Mouse (Mus musculus): Measurements from ENCODE around the gene Tmem176b. TPM values are rescaled to one million over a fixed set of nuclear protein-coding genes. Genes with fewer than 3 reads are reported as not detected.

Gene Tmem176b
- polyA plus RNA-seq, 1 experiment: 1,411 TPM

DNA sequence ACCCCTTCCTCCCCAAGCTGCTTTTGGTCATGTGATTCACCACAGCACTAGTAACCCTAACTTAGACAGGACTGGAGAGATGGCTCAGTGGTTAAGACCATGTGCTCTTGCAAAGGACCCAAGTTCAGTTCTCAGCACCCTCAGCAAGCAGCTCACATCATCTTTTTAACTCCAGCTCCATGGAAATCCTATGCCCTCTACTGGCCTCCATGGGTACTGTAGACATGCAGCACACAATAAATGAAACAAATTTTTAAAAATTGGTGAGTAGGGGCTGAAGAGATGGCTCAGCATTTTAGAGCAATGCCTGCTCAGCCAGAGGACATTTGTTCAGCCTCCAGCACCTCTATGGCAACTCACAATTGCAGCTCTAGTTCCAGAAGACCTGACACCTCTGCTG is 26.3 kb downstream of the Tmem176b start:
- TF ChIP-seq POLR2A (IDR thresholded peaks at IDR 0.05; ENCODE audit: low read depth, low read length) (no peak), CTCF (conservative IDR thresholded peaks at IDR 0.05; ENCODE audit: insufficient read depth, insufficient read length, low read depth, low read length) (0 out of 2 replicates have a peak, but pooled peaks have one; percentile 7)
- peaks cover 2% of the 10 kb centered on the region; the same call in 1 of the 2 replicates for H3K4me1 ChIP-seq (ENCODE audit: control insufficient read depth, insufficient read depth, low read length)
- DNase-seq: no peak
- H3K27me3 ChIP-seq (replicated peaks; ENCODE audit: control insufficient read depth, insufficient read depth, low read length): no peaks in the 10 kb centered on the region
- H3K36me3 ChIP-seq (ENCODE audit: control insufficient read depth, insufficient read depth, low read length): no peaks in the 10 kb centered on the region
- H3K4me3 ChIP-seq (ENCODE audit: insufficient read depth, low read depth, low read length): no peak overlapping the region
- H3K27ac ChIP-seq (ENCODE audit: insufficient read depth, low read depth, low read length): no peak overlapping the region

DNA sequence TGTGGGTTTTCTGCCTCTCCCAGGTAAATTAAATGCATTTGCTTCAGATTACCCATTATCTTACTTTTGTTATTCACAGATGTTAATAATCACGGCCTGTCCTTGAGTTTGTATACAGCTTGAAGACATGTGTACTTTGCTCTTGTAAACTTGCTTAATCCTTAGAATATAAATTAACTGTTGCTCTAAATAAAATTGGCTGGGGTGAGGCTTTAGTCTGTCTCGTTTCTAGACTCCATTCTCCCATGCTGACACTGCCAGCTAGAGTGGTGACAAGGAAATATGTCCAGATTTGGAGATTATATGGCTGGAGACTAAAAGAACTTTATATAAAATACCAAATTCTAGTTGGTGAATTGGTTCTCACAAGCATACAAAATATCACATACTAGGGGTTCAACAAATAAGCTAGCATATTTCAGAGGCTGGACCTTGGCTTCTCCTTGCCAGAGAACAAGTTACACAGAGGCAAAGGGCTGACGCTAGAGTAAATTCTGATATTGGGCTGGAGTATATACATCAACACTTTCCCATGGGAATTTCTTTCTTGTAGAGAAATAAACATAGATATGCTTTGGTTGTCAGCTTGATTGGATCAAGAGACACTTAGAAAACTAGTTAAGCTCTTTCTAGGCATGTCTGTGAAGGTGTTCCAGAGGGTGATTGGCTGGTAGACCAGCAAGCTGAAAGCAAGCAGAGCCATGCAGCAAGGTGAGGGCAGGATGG is 31.6 kb downstream of the Tmem176b start:
- Histone ChIP-seq H3K36me3 (ENCODE audit: control insufficient read depth, insufficient read depth, low read length) (no peaks in the 10 kb centered on the region), H3K4me1 (ENCODE audit: control insufficient read depth, insufficient read depth, low read length) (peaks cover 12% of the 10 kb centered on the region; the same call in 1 of the 2 replicates), H3K27me3 (replicated peaks; ENCODE audit: control insufficient read depth, insufficient read depth, low read length) (no peaks in the 10 kb centered on the region), H3K27ac (ENCODE audit: insufficient read depth, low read depth, low read length) (no peak overlapping the region), H3K4me3 (ENCODE audit: insufficient read depth, low read depth, low read length) (no peak overlapping the region)
- DNase-seq: no peak
- no peak for TF ChIP-seq CTCF (conservative IDR thresholded peaks at IDR 0.05; ENCODE audit: insufficient read depth, insufficient read length, low read depth, low read length)
- 50% methylated on average over 3 of the region's 3 CpGs for WGBS

DNA sequence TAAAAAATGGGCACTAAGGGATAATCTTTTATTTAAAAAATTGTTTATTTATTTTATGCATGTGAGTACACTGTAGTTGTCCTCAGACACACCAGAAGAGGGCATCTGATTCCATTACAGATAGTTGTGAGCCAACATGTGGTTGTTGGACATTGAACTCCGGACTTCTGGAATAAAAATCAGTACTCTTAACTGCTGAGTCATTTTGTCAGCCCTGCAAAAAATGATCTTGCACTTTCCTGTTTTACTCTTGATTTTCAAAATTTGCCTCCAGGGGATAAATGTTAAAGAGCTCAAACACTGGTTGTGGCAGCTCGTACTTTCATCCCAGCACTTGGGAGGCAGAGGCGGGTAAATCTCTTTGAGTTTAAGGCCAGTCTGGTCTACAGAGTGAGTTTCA is 34.5 kb downstream of the Tmem176b start:
- no peak for TF ChIP-seq POLR2A (IDR thresholded peaks at IDR 0.05; ENCODE audit: low read depth, low read length)
- TF ChIP-seq CTCF (conservative IDR thresholded peaks at IDR 0.05; ENCODE audit: insufficient read depth, insufficient read length, low read depth, low read length): no peak
- Histone ChIP-seq H3K4me3 (ENCODE audit: insufficient read depth, low read depth, low read length) (no peak overlapping the region), H3K36me3 (ENCODE audit: control insufficient read depth, insufficient read depth, low read length) (no peaks in the 10 kb centered on the region), H3K27ac (ENCODE audit: insufficient read depth, low read depth, low read length) (peak overlapping the region; percentile 18; the same call in 1 of the 2 replicates), H3K4me1 (ENCODE audit: control insufficient read depth, insufficient read depth, low read length) (peaks cover 15% of the 10 kb centered on the region; the same call in 1 of the 2 replicates), H3K27me3 (replicated peaks; ENCODE audit: control insufficient read depth, insufficient read depth, low read length) (no peaks in the 10 kb centered on the region)
- DNase-seq: peak; percentile 62
- WGBS: 61% methylated on average over 3 of the region's 3 CpGs

DNA sequence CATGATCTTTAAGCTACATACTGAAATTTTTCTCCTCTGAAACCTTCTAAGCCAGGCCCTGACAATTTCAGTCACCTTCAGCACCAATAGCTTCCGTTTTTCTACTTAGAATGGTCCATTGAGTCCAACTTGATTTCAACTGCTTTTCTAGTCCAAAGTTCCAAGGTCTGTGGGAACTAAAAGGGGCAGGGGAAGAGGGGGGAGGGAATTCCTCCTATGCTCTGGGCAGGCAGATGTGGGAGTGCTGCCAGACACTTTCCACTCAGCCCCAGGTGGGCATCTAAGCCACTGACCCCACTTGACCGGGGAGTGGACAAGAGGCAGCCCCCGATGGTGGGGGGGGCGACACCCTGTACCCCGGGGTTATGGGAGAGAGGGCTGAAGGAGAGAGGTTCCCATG is 37.0 kb downstream of the Tmem176b start:
- no peaks in the 10 kb centered on the region for H3K36me3 ChIP-seq (ENCODE audit: control insufficient read depth, insufficient read depth, low read length)
- no peak overlapping the region for H3K4me3 ChIP-seq (ENCODE audit: insufficient read depth, low read depth, low read length)
- H3K27me3 ChIP-seq (replicated peaks; ENCODE audit: control insufficient read depth, insufficient read depth, low read length): no peaks in the 10 kb centered on the region
- H3K27ac ChIP-seq (ENCODE audit: insufficient read depth, low read depth, low read length): peak overlapping the region; percentile 87
- DNase-seq: peak; percentile 81
- WGBS: 55% methylated on average over 5 of the region's 5 CpGs
- H3K4me1 ChIP-seq (ENCODE audit: control insufficient read depth, insufficient read depth, low read length): peaks cover 11% of the 10 kb centered on the region; the same call in 1 of the 2 replicates
- TF ChIP-seq POLR2A (IDR thresholded peaks at IDR 0.05; ENCODE audit: low read depth, low read length) (no peak), CTCF (conservative IDR thresholded peaks at IDR 0.05; ENCODE audit: insufficient read depth, insufficient read length, low read depth, low read length) (no peak)

DNA sequence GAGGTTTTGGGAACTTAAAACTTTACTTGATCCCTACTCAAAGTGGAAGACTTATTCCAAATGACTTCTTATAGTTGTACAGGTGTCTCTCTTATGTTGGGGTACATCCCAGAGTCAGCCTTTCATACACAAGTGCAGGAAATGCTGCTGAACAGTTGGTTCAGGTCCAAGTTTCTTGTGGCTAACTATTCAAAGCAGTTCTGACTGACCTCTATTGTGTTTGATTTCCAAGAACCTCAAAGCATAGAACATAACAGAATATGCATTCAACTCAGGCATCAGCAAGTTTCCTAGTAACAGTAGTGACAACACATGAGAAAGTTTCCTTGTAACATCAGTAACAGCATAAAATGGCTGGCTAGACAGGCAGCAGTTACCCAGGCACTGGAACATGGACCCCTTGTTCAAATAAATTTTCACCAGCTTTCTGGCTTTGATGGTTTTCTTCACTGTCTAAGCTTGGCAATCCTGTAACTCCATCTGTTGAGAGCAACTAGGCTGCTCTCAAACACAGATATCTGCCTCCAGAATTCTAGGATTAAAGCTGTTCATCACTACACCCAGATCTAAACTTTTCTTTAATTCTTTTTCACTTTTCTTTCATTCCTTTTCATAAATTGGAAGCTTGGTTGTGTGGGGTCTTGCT is 37.8 kb downstream of the Tmem176b start:
- no peaks in the 10 kb centered on the region for H3K36me3 ChIP-seq (ENCODE audit: control insufficient read depth, insufficient read depth, low read length)
- TF ChIP-seq POLR2A (IDR thresholded peaks at IDR 0.05; ENCODE audit: low read depth, low read length) (no peak), CTCF (conservative IDR thresholded peaks at IDR 0.05; ENCODE audit: insufficient read depth, insufficient read length, low read depth, low read length) (no peak)
- no peak overlapping the region for H3K4me3 ChIP-seq (ENCODE audit: insufficient read depth, low read depth, low read length)
- peaks cover 9% of the 10 kb centered on the region; the same call in 1 of the 2 replicates for H3K4me1 ChIP-seq (ENCODE audit: control insufficient read depth, insufficient read depth, low read length)
- H3K27me3 ChIP-seq (replicated peaks; ENCODE audit: control insufficient read depth, insufficient read depth, low read length): no peaks in the 10 kb centered on the region
- H3K27ac ChIP-seq (ENCODE audit: insufficient read depth, low read depth, low read length): no peak overlapping the region
- no peak for DNase-seq

DNA sequence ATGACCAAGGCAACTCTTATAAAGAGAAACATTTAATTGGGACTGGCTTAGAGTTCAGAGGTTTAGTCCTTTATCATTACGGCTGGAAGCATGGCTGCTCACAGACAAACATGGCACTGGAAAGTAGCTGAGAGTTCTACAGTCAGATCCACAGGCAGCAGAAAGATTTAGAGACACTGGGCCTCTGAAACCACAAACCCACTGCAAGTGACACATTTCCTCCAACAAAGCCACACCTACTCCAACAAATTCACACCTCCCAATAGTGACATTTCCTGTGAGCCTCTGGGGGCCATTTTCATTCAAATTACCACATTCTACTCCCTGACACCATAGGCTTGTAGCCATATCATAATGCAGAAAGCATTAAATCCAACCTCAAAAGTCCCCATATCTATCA is 39.4 kb downstream of the Tmem176b start:
- H3K36me3 ChIP-seq (ENCODE audit: control insufficient read depth, insufficient read depth, low read length): no peaks in the 10 kb centered on the region
- 86% methylated on average over 1 of the region's 1 CpGs for WGBS
- H3K27ac ChIP-seq (ENCODE audit: insufficient read depth, low read depth, low read length): no peak overlapping the region
- DNase-seq: no peak
- peaks cover 4% of the 10 kb centered on the region; the same call in 1 of the 2 replicates for H3K4me1 ChIP-seq (ENCODE audit: control insufficient read depth, insufficient read depth, low read length)
- no peak overlapping the region for H3K4me3 ChIP-seq (ENCODE audit: insufficient read depth, low read depth, low read length)
- no peak for TF ChIP-seq POLR2A (IDR thresholded peaks at IDR 0.05; ENCODE audit: low read depth, low read length)
- no peak for TF ChIP-seq CTCF (conservative IDR thresholded peaks at IDR 0.05; ENCODE audit: insufficient read depth, insufficient read length, low read depth, low read length)
- no peaks in the 10 kb centered on the region for H3K27me3 ChIP-seq (replicated peaks; ENCODE audit: control insufficient read depth, insufficient read depth, low read length)

DNA sequence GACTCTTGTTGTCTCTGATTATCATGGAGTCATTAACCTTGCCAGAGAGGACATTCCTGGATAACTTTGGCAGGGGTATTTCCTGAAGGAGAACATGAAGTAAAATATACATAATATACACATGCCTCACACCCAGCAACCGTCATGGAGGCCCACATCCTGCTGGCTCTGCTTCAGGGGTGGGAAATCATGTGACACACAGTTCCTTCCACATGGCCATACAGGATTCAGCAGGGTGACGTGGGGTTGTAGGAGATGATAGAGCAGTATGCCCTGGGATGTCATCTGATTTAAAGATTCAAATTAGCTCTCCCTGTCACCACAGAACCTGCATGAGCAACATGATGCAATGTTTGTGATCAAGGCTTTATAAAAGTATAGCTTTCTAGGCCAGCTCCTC is 53.4 kb downstream of the Tmem176b start:
- 82% methylated on average over 2 of the region's 2 CpGs for WGBS
- DNase-seq: no peak

More for the DNA sequence above, 53.4 kb downstream of the Tmem176b start:
- peaks cover 5% of the 10 kb centered on the region; the same call in 1 of the 2 replicates for H3K4me1 ChIP-seq (ENCODE audit: control insufficient read depth, insufficient read depth, low read length)
- TF ChIP-seq CTCF (conservative IDR thresholded peaks at IDR 0.05; ENCODE audit: insufficient read depth, insufficient read length, low read depth, low read length): no peak
- no peak for TF ChIP-seq POLR2A (IDR thresholded peaks at IDR 0.05; ENCODE audit: low read depth, low read length)
- H3K27ac ChIP-seq (ENCODE audit: insufficient read depth, low read depth, low read length): no peak overlapping the region
- H3K36me3 ChIP-seq (ENCODE audit: control insufficient read depth, insufficient read depth, low read length): no peaks in the 10 kb centered on the region
- no peaks in the 10 kb centered on the region for H3K27me3 ChIP-seq (replicated peaks; ENCODE audit: control insufficient read depth, insufficient read depth, low read length)
- H3K4me3 ChIP-seq (ENCODE audit: insufficient read depth, low read depth, low read length): no peak overlapping the region
